Mouse (Mus musculus): ENCODE measurements around the gene Gm13762. TPM values are rescaled to one million over a fixed set of nuclear protein-coding genes. Genes with fewer than 3 reads are reported as not detected.
"Not testable (repeated sequence)": the region's sequence is repeated elsewhere in the genome, so short reads cannot be mapped to it uniquely, and the experiment has no call there.

The Gm13762 gene
- not detected in 2 replicates for polyA plus RNA-seq (2015; fragmentation: Nextera tagmentation; extraction: Ambion mirVana)

- no peak within 1 kb of the TSS for H3K9ac ChIP-seq
- H3K4me1 ChIP-seq = no peaks in the 10 kb centered on the region
- ATAC-seq (ENCODE audit: low FRiP score, low read depth) = no peak
- H3K9me3 ChIP-seq = no peaks in the 10 kb centered on the region
- H3K4me3 ChIP-seq = no peak within 1 kb of the TSS
- H3K4me2 ChIP-seq (replicated peaks) = no peak within 1 kb of the TSS
- WGBS = 77% methylated on average over 1 of the region's 1 CpGs
- H3K36me3 ChIP-seq = no peaks in the 10 kb centered on the region
- no peak within 1 kb of the TSS for H3K27ac ChIP-seq
- H3K27me3 ChIP-seq = no peaks in the 10 kb centered on the region
Observed at GRCm38 (mm10) chr2:88980181-88980580, at the start of gene Gm13762. Gm13762 (minus strand) TSS chr2:88980281.

GRCm38 (mm10) chr2:89021436-89021835, 41.4 kb upstream of the Gm13762 start:
- not testable (repeated sequence) for H3K36me3 ChIP-seq; H3K9me3 ChIP-seq; H3K4me3 ChIP-seq; H3K4me2 ChIP-seq (replicated peaks); H3K4me1 ChIP-seq; ATAC-seq (ENCODE audit: low FRiP score, low read depth); H3K27me3 ChIP-seq; H3K9ac ChIP-seq; H3K27ac ChIP-seq
- WGBS = 82% methylated on average over 3 of the region's 3 CpGs

- H3K9ac ChIP-seq = no peak within 1 kb of the TSS
- H3K27ac ChIP-seq = no peak within 1 kb of the TSS
- H3K9me3 ChIP-seq = no peaks in the 10 kb centered on the region
- no peaks in the 10 kb centered on the region for H3K27me3 ChIP-seq
- no peak within 1 kb of the TSS for H3K4me2 ChIP-seq (replicated peaks)
- ATAC-seq (ENCODE audit: low FRiP score, low read depth) = no peak
- no peaks in the 10 kb centered on the region for H3K36me3 ChIP-seq
- no peaks in the 10 kb centered on the region for H3K4me1 ChIP-seq
- 82% methylated on average over 1 of the region's 1 CpGs for WGBS
- H3K4me3 ChIP-seq = no peak within 1 kb of the TSS
Observed at GRCm38 (mm10) chr2:89018240-89018639, 38.2 kb upstream of the Gm13762 start, which contains the start of gene Olfr1216. Olfr1216 (minus strand) TSS chr2:89018340.

- WGBS = 79% methylated on average over 2 of the region's 2 CpGs
- Histone ChIP-seq H3K27ac (no peak within 1 kb of the TSS), H3K4me3 (no peak within 1 kb of the TSS), H3K27me3 (no peaks in the 10 kb centered on the region), H3K9me3 (no peaks in the 10 kb centered on the region), H3K36me3 (no peaks in the 10 kb centered on the region), H3K9ac (no peak within 1 kb of the TSS), H3K4me2 (replicated peaks) (no peak within 1 kb of the TSS), H3K4me1 (no peaks in the 10 kb centered on the region)
- no peak for ATAC-seq (ENCODE audit: low FRiP score, low read depth)
Observed at GRCm38 (mm10) chr2:89006873-89007272, 26.8 kb upstream of the Gm13762 start, which contains the start of gene Olfr1215. Olfr1215 (minus strand) TSS chr2:89006973.

GRCm38 (mm10) chr2:88992553-88992952, 12.5 kb upstream of the Gm13762 start, which contains the start of gene Olfr1214:
Olfr1214 (minus strand) TSS chr2:88992653.
- no peak for ATAC-seq (ENCODE audit: low FRiP score, low read depth)
- H3K4me2 ChIP-seq (replicated peaks) = no peak within 1 kb of the TSS
- H3K4me1 ChIP-seq = no peaks in the 10 kb centered on the region
- H3K36me3 ChIP-seq = no peaks in the 10 kb centered on the region
- H3K4me3 ChIP-seq = no peak within 1 kb of the TSS
- H3K9ac ChIP-seq = no peak within 1 kb of the TSS
- H3K27me3 ChIP-seq = no peaks in the 10 kb centered on the region
- no peaks in the 10 kb centered on the region for H3K9me3 ChIP-seq
- 80% methylated on average over 1 of the region's 1 CpGs for WGBS
- no peak within 1 kb of the TSS for H3K27ac ChIP-seq

- H3K27ac ChIP-seq = no peak within 1 kb of the TSS
- no peak within 1 kb of the TSS for H3K4me3 ChIP-seq
- no peaks in the 10 kb centered on the region for H3K36me3 ChIP-seq
Observed at GRCm38 (mm10) chr2:88953669-88954068, 26.4 kb downstream of the Gm13762 start, which contains the start of gene Olfr1212. Olfr1212 (plus strand) TSS chr2:88953969.

GRCm38 (mm10) chr2:88938011-88938410, 42.1 kb downstream of the Gm13762 start, which contains the start of gene Olfr1211:
Olfr1211 (minus strand) TSS chr2:88938111.
- no peak within 1 kb of the TSS for H3K27ac ChIP-seq
- 91% methylated on average over 1 of the region's 1 CpGs for WGBS
- H3K36me3 ChIP-seq = no peaks in the 10 kb centered on the region
- no peak for ATAC-seq (ENCODE audit: low FRiP score, low read depth)
- no peaks in the 10 kb centered on the region for H3K9me3 ChIP-seq
- H3K4me2 ChIP-seq (replicated peaks) = no peak within 1 kb of the TSS
- H3K4me1 ChIP-seq = no peaks in the 10 kb centered on the region
- H3K9ac ChIP-seq = no peak within 1 kb of the TSS
- H3K27me3 ChIP-seq = no peaks in the 10 kb centered on the region
- no peak within 1 kb of the TSS for H3K4me3 ChIP-seq

More at GRCm38 (mm10) chr2:88953669-88954068, 26.4 kb downstream of the Gm13762 start, which contains the start of gene Olfr1212:
- Histone ChIP-seq H3K4me1 (no peaks in the 10 kb centered on the region), H3K4me2 (replicated peaks) (no peak within 1 kb of the TSS), H3K27me3 (no peaks in the 10 kb centered on the region), H3K9me3 (no peaks in the 10 kb centered on the region), H3K9ac (no peak within 1 kb of the TSS)
- ATAC-seq (ENCODE audit: low FRiP score, low read depth) = no peak

Other genes starting within 250 kb of the Gm13762 start
- gene Olfr1197, start 247.9 kb downstream of the Gm13762 start, polyA plus RNA-seq (2015; fragmentation: Nextera tagmentation; extraction: Ambion mirVana) = not detected in 2 replicates
- not detected in 2 replicates for gene Olfr1198, start 228.9 kb downstream of the Gm13762 start, polyA plus RNA-seq (2015; fragmentation: Nextera tagmentation; extraction: Ambion mirVana)
- not detected in 2 replicates for gene Olfr1199, start 219.8 kb downstream of the Gm13762 start, polyA plus RNA-seq (2015; fragmentation: Nextera tagmentation; extraction: Ambion mirVana)
- not detected in 2 replicates for gene Olfr1200, start 209.8 kb downstream of the Gm13762 start, polyA plus RNA-seq (2015; fragmentation: Nextera tagmentation; extraction: Ambion mirVana)
- not detected in 2 replicates for gene Olfr1201, start 187.2 kb downstream of the Gm13762 start, polyA plus RNA-seq (2015; fragmentation: Nextera tagmentation; extraction: Ambion mirVana)
- gene Olfr1202, start 165.8 kb downstream of the Gm13762 start, polyA plus RNA-seq (2015; fragmentation: Nextera tagmentation; extraction: Ambion mirVana) = 0.04 TPM in 1 of 2 replicates, not detected in the other
- gene Olfr1205, start 150.5 kb downstream of the Gm13762 start, polyA plus RNA-seq (2015; fragmentation: Nextera tagmentation; extraction: Ambion mirVana) = not detected in 2 replicates
- gene Olfr1204, start 131.0 kb downstream of the Gm13762 start, polyA plus RNA-seq (2015; fragmentation: Nextera tagmentation; extraction: Ambion mirVana) = not detected in 2 replicates
- not detected in 2 replicates for gene Olfr1206, start 117.0 kb downstream of the Gm13762 start, polyA plus RNA-seq (2015; fragmentation: Nextera tagmentation; extraction: Ambion mirVana)
- gene Olfr1208, start 78.0 kb downstream of the Gm13762 start, polyA plus RNA-seq (2015; fragmentation: Nextera tagmentation; extraction: Ambion mirVana) = not detected in 2 replicates
- not detected in 2 replicates for gene Olfr1209, start 65.1 kb downstream of the Gm13762 start, polyA plus RNA-seq (2015; fragmentation: Nextera tagmentation; extraction: Ambion mirVana)
- not detected in 2 replicates for gene Olfr1211, start 42.2 kb downstream of the Gm13762 start, polyA plus RNA-seq (2015; fragmentation: Nextera tagmentation; extraction: Ambion mirVana)
- gene Olfr1212, start 26.3 kb downstream of the Gm13762 start, polyA plus RNA-seq (2015; fragmentation: Nextera tagmentation; extraction: Ambion mirVana) = not detected in 2 replicates
- gene Olfr1214, start 12.4 kb upstream of the Gm13762 start, polyA plus RNA-seq (2015; fragmentation: Nextera tagmentation; extraction: Ambion mirVana) = not detected in 2 replicates
- gene Olfr1215, start 26.7 kb upstream of the Gm13762 start, polyA plus RNA-seq (2015; fragmentation: Nextera tagmentation; extraction: Ambion mirVana) = not detected in 2 replicates
- gene Olfr1216, start 38.1 kb upstream of the Gm13762 start, polyA plus RNA-seq (2015; fragmentation: Nextera tagmentation; extraction: Ambion mirVana) = not detected in 2 replicates
- gene Olfr1217, start 51.8 kb upstream of the Gm13762 start, polyA plus RNA-seq (2015; fragmentation: Nextera tagmentation; extraction: Ambion mirVana) = not detected in 2 replicates
- gene Olfr1218, start 80.9 kb upstream of the Gm13762 start, polyA plus RNA-seq (2015; fragmentation: Nextera tagmentation; extraction: Ambion mirVana) = not detected in 2 replicates
- gene Olfr1219, start 103.2 kb upstream of the Gm13762 start, polyA plus RNA-seq (2015; fragmentation: Nextera tagmentation; extraction: Ambion mirVana) = not detected in 2 replicates
- gene Olfr1220, start 126.6 kb upstream of the Gm13762 start, polyA plus RNA-seq (2015; fragmentation: Nextera tagmentation; extraction: Ambion mirVana) = not detected in 2 replicates
- not detected in 2 replicates for gene Olfr1221, start 137.0 kb upstream of the Gm13762 start, polyA plus RNA-seq (2015; fragmentation: Nextera tagmentation; extraction: Ambion mirVana)
- not detected in 2 replicates for gene Olfr1222, start 152.8 kb upstream of the Gm13762 start, polyA plus RNA-seq (2015; fragmentation: Nextera tagmentation; extraction: Ambion mirVana)
- gene Olfr1223, start 171.3 kb upstream of the Gm13762 start, polyA plus RNA-seq (2015; fragmentation: Nextera tagmentation; extraction: Ambion mirVana) = not detected in 2 replicates
- not detected in 2 replicates for gene Olfr1224-ps1, start 183.8 kb upstream of the Gm13762 start, polyA plus RNA-seq (2015; fragmentation: Nextera tagmentation; extraction: Ambion mirVana)
- not detected in 2 replicates for gene Olfr1225, start 194.4 kb upstream of the Gm13762 start, polyA plus RNA-seq (2015; fragmentation: Nextera tagmentation; extraction: Ambion mirVana)
- not detected in 2 replicates for gene Olfr1226, start 219.8 kb upstream of the Gm13762 start, polyA plus RNA-seq (2015; fragmentation: Nextera tagmentation; extraction: Ambion mirVana)